Mouse (Mus musculus) common myeloid progenitor, adult 5-6 weeks (primary cell): ENCODE data around the gene Zc3h13. TPM values are rescaled to one million over a fixed set of nuclear protein-coding genes. Genes with fewer than 3 reads are reported as not detected.

ENCODE experiments used
- ATAC-seq: replicated peaks from 2 replicates; pipeline ENCODE4 v1.8.0; 2016; ENCODE audit warnings: low read depth, mild to moderate bottlenecking, moderate TSS enrichment, inconsistent platforms; ENCODE audit not compliant: poor library complexity, severe bottlenecking
- total RNA-seq: library from RNA; stranded (forward); fragments of 200-1000, 187-1606 nt; gene quantifications from 2 replicates; pipeline ENCODE4 v1.2.3, GENCODE M21; 2017

The Zc3h13 gene
- total RNA-seq = 38.4 and 38.6 TPM in 2 replicates

DNA sequence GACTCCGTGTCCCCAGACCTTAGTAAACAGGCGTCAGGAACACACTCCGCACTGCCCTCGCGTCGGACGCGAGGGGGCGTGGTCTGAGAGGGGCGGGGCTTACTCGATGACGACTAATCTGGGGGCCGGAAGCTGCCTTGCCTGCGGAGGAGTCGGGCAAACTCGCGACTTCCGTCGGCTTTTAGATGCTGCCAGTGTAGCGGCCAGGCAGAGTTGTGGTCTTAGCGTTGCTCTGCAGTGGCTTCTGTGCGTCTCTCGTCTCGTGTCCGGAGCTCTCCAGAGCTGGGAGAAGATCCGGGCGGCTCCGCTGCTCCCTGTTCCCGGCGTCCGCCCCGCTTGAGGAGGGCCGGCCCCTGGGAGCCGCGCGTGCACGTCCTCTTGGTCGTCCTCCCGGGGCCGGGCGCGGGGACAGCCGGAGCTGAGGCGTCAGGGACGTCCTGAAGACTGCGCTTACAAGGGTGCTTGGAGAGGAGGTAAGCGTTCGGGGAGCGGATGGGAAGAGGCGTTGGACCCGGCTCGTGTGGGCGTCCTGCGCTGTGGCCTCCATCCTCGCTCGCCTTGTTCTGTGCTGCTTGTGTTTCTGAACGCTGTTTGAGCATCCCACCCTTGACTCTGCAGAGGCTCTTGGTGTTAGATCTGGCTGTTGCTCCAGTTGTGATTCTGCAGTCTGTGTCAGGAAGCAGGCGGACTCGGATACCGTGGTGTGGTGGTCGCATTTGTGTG lies at the start of gene Zc3h13:
TSS of gene Zc3h13 (plus strand) at position 181 of the 723 bp plus-strand sequence.
- ATAC-seq = peak; percentile 99

DNA sequence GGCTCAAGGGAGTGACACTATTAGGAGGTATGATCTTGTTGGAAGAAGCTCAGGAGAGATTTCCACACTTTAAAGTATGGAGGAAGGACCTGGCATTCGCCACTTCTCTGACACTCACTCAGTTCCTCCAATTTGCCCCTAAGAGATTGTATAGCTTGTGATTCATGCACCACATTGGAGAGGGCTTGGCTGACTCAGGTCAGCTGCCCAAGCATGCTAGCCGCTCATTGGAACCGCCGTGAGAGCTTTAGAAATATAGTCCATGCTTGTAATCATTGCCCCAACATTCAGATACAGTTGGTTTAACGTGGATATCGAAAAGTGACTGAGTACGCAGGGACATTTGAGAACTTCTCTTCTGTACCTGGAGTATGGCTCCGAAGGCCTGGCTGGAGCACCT lies 48.6 kb upstream of the Zc3h13 start:
- ATAC-seq = no peak

DNA sequence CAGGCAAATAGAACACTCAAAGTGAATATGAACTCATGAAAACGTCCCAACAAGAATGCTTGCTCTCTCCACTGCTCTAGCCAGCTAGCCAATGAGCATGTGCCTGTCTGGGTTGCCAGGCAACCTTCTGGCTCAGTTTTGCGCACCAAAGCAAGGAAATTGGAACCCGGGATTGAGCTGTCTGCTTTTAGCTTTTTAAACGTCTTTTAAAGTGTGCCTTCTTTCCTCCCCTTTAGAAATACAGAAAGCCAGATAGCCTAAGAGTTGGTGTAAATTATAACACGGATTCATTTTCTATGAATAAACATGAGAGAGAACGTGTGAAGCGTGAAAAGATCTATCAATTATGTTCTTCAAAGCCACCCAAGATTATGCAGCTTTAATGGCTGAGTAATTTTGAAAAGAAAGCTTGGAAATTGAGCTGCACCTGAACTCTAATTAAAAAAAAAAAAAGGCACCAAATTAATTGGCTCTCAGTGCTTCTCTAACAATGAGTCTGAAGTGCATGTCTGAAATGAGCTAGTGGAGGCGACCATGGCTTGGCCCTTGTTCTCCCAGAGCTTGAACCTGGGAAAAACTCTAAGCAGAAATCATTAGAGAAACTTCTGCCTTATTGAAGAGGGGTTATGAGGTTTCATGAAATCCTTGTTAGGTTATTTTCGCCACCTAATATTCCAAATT lies 48.1 kb upstream of the Zc3h13 start:
- no peak for ATAC-seq

DNA sequence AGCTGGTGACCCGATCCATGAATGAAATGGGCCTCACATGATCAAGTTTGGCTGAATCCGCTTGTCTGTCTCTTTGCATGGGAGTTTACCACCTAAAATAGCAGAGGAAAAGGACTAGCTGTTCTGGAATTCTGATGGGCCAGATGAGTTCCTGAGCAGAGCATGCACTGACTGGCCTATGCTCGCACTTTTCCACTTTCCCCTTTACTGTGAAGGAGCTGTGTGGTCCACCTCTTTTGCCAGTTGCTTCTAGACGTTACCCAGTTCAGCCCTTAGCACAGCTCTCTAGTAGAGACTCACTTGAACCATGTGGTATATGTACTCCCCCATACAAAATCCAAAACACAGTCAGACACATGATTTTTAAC lies 47.6 kb upstream of the Zc3h13 start:
- ATAC-seq = no peak

DNA sequence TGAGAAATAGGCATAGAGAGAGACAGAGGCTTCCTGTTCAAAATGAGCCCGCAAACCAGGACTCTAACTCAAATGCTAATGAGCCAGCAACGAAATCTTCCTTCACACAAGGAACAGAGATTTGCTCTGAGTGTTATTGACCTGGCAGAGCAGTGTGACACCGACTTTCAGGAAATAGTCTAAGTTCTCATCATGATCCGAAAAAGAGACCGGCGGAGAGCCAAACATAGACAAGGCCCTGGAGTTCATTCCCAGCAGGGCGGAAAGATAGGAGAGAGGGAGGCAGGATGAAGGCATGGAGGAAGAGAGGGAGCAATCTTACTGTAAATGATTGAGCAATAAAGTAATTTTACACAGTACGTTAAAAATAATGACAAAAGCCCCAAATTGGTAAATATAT lies 47.1 kb upstream of the Zc3h13 start:
- no peak for ATAC-seq

DNA sequence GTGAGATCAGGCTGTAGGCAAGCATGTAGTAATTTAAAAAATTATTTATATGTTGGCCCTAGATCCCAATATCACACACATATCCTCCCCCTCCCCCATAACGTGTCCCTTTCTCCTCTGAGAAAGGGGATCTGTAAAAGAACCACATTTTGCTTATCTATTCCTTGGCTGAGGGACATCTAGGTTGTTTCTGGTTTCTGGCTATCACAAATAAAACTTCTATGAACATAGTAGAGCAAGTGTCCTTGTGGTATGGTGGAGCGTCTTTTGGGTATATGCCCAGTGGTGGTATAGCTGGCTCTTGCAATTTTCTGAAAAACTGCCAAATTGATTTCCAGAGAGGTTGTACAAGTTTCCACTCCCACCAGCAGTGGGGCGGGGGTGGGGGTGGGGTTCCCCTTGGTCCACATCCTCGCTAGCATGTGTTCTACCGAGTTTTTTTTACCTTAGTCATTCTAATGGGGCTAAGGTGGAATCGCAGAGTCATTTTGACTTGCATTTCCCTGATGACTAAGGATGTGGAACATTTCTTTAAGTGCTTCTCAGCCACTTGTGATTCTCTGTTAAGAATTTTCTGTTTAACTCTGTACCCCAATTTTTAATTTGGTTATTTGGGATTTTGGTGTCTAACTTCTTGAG lies 46.0 kb upstream of the Zc3h13 start:
- ATAC-seq = peak; percentile 74

DNA sequence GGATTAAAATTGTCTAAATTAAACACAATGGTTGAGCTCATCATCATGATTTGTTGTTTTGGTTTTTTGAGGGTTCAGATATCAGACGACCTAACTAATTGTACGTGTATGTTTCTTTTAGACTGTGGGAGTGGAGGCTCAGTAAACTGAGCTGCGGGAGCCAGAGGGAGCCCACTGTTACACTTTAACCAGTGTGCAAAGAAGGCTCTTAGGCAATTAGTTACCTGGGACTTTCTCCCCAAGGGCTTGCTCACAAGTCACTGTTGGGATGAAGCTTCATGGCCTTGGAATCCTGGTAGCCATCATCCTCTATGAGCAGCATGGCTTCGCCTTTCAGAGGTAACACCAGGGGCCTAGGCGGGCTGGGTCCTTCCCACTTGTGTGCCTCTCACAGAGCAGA lies 42.1 kb upstream of the Zc3h13 start, which contains the start of gene Cpb2:
TSS of gene Cpb2 (plus strand) at position 201 of the 400 bp plus-strand sequence.
- ATAC-seq = no peak

DNA sequence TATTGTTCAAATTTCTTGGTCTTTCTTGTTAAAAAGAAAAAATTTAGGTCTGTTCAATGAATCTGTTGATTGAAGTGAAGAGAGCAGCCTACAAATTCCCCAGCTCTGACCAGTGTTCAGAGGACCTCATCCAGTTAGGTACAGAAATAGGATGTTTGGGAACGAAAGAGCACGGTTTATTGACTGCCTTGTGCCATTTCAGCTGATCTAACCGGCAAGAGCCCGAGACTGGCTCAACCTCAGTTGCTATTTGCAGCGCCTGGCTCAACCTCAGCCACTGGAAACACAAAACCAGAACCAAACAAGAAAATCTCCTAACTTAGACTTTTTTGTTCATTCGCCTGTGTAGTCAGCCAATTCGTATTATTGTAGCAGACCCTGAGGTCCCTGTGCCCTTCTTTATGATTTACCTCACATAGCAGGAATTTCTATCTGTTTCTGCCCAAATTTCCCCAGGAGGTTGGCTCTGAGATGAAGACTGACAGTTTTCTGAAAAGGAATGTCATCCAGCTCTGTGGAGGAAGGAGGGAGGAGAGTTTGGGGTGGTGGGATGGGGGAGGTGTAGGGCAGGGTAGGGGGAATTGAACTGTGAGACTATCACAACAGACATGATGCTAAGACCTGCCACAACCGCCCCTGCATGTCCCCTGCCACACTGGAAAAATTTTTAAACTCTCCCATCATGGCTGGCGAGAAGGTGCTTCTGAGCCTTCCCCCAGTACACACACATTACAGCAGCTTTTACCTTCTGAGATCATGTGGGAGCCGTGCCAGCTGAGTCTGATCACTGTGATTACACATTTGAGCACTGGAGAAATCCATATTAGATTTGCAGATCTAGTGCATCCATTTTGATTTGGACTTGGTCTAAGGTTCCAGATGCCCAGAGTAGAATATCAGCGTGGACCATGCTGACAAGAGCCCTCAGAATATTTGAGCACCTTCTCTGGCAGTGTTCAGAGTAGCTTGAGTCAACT lies 37.9 kb upstream of the Zc3h13 start:
- no peak for ATAC-seq

DNA sequence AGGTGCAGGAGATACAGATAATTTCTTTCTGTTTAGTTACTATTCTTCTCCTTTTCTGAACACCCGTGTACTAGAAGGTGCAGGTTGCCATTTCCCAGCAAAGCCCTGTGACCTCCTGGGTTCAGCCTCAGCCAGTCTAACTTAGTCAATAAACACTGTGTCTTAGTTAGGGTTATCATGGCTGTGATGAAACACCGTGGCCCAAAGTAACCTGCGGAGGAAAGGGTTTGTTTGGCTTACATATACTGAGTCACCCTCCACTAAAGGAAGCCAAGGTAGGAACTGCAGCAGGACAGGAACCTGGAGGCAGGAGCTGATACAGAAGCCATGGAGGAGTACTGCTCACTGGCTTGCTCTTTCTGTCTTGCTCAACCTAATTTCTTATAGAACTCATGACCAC lies 33.7 kb upstream of the Zc3h13 start:
- no peak for ATAC-seq

DNA sequence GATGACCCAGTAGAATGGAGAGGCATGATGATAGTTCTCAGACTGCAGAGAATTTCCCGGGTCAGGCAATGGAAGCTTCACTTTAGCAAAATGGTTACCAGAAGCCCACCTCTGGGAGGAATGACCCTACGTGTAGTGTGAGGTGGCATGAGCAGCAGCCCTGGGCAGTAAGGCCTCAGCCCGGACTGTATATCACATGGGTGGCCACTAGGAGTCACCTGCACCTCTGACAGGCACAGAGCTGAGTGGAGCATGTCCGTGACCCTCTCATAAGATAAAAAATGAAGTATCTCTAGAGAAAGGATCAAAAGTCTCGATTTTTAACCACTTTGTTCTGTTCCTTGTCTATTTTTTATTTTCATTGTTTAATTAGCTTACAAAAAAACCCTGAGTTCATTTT lies 27.7 kb upstream of the Zc3h13 start:
- peak; percentile 90 for ATAC-seq

DNA sequence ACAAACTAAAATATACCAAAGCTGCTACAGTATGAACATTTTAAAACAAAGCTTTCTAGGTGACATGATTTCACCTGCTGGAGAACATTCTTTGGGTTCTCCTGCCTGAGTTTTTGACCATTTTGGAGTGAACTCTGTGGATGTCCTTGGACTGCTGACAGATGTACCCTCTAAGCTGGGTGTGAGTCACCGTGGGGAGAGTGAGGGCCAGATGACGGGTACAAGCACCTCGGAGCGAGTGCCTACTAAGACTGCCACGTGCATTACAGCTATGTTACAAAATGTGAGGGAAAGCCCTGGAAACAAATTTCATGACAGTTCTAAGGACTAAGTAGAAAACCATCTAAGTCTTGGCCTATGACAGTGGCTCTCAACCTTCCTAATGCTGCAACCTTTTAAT lies 14.6 kb upstream of the Zc3h13 start:
- ATAC-seq = no peak

DNA sequence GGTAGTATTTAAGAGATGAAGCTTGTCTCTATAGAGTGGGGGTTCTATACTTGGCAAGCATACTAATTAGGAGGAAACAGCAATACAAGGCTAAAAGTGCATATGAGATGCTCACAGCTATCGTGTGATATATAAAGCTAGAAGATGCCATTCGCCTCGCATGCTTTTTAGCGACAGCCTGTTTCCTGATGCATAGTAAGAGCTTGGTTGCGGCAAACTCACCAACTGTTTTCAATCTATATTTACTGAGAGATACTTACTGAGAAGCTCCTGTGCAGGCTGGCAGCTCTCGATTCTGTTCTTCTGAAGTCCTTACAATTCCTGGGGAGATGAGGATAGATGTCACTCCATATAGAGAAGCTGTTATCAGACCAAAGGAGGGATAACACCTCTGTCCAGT lies 4.5 kb upstream of the Zc3h13 start:
- no peak for ATAC-seq

DNA sequence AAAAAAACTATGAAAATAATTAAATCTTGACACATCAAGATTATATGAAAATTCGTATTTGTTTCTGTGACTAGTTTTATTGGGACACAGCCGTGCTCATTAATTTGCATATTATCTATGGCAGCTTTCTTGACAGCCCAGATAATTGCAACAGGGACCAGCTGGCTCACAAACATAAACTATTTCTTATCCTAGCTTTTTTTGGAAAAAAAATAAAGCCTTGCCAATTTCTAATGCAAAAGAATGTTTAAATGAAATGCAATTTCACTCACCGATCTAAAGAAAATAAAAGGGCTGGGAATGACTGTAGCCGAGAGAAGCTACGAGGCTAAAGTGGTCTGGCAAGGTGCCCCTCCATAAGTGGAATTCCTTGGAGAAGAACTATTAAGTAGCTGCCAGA lies 3.8 kb upstream of the Zc3h13 start:
- ATAC-seq = no peak

DNA sequence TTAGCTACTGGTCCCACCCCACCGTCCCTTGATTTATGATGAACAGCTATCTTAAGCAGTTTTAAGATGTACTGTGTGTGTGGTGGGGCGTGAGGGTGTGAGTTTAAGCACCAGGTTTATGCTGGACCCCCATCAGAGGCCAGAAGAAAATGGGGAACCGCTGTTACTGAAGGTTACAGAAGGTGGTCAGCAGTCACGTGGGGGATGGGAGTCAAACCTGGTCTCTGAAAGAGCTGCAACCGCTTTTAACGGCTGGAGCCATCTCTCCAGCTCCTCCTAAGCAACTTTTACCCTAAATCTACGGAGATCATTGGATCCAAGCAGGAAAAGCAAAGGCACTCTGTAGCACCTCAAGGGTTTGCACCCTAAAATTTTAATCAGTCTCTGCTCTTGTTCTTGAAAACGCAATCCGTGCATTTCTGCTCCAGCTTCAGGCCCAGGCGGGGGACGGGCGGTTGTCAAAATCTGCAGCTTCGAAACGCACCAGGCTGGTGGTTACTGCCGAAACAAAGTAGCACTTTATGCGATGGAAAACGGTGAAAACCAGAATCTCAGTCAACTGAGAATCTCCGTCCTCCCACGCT lies 472 bp upstream of the Zc3h13 start:
- ATAC-seq = peak; percentile 36

DNA sequence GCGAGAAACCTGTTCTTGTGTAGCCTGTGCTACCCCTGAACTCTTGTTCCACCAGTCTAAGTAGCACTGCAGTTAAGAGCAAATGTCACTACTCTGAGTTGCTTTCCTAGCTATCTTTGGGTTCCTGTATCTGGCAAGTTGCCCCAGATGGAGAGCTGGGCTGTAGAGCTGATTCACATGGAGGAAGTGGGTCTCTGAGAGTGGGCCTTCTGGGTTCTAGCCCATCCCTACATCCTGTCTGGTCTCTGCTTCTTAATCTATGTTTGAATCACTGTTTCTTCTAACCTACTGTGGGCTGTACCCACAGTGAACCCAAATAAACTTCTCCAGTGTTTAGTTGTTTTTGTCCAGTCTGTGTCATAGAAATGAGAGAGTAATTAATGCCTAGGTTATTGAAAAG lies 16.9 kb downstream of the Zc3h13 start:
- 0 out of 2 replicates have a peak, but pooled peaks have one; percentile 42 for ATAC-seq

DNA sequence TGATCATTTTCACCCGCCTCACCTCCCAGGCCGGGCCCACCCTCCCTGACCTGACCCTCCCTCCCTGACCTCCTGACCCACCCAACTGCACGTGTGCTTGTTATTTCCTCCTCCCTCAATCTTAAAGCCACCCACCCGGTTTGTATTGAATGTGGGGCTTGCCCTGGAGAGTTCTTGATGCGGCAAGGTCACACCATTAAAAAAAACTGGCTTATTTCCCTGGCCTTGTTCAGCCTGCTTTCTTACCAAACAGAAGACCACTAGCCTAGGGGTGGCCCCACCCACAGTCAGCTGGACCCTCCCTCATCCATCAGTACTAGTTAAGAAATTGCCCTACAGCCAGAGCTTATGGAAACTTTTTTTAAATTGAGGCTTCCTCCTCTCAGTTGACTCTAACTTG lies 19.6 kb downstream of the Zc3h13 start:
- no peak for ATAC-seq

DNA sequence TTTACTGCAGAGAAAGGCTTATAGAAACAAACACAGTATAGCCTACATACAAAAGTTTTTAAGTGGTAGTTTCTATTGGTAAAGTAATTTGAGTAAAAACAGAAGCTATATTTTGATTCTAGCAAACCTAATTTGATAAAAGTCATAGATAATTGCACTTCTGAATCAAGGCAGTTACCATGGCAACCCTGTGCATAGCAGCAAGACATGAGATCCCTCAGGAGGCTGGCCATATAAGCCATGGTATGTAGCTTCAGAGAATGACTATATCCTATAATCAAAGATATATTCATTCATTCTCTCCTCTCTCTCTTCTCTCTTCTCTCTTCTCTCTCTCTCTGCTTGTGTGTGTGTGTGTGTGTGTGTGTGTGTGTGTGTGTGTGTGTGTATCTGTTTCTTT lies 23.7 kb downstream of the Zc3h13 start:
- no peak for ATAC-seq

DNA sequence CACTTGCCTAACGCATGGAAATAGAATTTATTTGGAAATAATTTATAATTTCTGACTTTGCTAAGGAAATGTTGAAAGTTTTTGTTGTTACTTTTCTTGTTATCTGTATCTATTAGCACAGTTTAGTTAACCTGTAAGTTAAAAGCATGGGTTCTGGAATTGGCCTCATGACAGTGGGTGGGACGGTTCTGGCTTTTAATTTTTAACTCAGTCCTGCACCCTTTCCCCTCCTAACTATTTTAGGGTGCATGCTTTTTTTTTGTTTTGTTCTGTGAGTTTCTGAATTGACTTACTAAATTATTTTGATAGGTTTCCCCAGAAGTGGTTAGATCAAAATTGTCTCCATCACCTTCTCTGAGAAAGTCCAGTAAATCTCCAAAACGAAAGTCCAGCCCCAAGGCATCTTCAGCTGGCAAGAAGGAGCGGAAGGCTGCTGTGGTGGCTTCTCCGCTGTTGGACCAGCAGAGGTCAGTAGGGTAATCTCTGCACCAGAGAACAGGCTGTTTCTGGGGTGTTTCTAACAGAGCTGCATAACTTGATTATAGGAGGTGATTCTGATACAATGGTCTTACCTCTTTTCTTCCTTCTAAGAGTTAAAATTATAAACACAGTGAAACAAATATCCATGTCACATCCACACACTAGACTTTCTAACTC lies 25.3 kb downstream of the Zc3h13 start:
- ATAC-seq = no peak

DNA sequence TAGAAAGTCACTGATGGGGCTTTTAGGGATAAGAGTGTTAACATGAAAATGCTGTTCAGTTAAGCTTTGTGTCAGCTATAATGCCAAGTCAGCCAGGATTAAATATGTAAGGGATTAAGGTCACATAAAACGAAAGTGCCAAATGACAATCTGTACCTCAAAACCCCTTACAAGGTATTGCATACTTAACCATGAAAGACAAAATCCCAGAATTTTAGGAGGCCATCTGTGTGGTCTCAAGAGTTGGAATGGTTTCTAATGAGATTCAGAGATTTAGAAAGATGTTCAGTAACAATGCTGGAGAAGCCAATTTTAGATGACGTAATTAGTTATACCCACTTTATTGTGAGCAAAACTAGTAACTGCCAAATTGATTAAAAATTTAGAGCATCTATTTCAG lies 30.3 kb downstream of the Zc3h13 start:
- ATAC-seq = no peak
